Mouse (Mus musculus): ENCODE data around the gene Mob1a. TPM values are rescaled to one million over a fixed set of nuclear protein-coding genes. Genes with fewer than 3 reads are reported as not detected.
"Not testable (repeated sequence)": the region's sequence is repeated elsewhere in the genome, so short reads cannot be mapped to it uniquely, and the experiment has no call there.

Gene Mob1a
- polyA plus RNA-seq, 1 experiment from 2014 or later = 29.2 TPM

DNA sequence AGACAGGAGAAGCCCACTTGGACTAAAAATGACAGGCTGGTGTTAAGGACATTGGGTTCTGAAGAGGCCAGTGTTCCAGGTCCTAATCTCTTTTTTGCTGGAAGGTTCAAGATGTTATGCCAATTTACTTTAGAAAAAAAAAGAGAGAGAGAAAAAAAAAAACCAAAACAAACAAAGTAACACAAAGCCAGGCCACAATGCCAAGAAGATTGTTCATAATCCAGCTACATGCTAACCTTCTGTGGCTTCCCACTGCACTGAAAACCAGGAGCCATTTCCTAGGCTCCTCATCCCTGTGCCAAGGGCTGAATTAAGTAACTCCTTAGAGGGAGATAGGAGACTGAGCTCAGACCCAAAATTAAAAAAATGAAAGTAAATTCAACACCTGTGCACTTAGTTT, 10.5 kb upstream of the Mob1a start:
- Histone ChIP-seq H3K36me3 (peaks cover 26% of the 10 kb centered on the region), H3K27me3 (no peaks in the 10 kb centered on the region), H3K9me3 (no peaks in the 10 kb centered on the region), H3K4me3 (0 out of 2 replicates have a peak overlapping the region, but pooled peaks have one; percentile 86), H3K27ac (replicated peaks) (no peak overlapping the region), H3K4me2 (peak overlapping the region; percentile 90), H3K9ac (0 out of 2 replicates have a peak overlapping the region, but pooled peaks have one; percentile 43), H3K4me1 (replicated peaks) (peaks cover 19% of the 10 kb centered on the region)
- ATAC-seq (ENCODE audit: low read depth) = no peak

DNA sequence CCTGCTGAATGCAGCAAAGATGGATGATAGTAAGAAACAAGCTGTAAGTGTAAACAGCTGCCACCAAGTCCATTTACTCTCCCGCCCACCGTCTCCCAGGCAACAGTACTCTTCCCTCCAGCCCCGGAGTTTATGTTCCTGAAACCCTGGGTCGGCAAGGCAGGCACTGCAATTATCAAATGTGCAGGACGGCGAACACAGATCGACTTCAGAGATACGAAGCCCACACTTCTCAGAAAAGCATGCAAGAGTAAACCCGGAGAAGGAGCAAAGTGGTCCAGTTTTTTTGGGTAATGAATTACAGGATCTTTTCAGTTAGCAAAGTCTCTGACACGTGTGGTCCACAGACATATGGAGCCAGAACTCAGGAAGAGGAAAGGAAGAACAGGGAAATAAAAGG, 9.8 kb upstream of the Mob1a start:
- H3K4me2 ChIP-seq = peak overlapping the region; percentile 90
- H3K27me3 ChIP-seq = no peaks in the 10 kb centered on the region
- peaks cover 19% of the 10 kb centered on the region for H3K36me3 ChIP-seq
- ATAC-seq (ENCODE audit: low read depth) = no peak
- H3K27ac ChIP-seq (replicated peaks) = no peak overlapping the region
- peaks cover 19% of the 10 kb centered on the region for H3K4me1 ChIP-seq (replicated peaks)
- H3K9me3 ChIP-seq = no peaks in the 10 kb centered on the region
- 2% methylated on average over 10 of the region's 10 CpGs for WGBS
- H3K4me3 ChIP-seq = peak overlapping the region; percentile 86
- peak overlapping the region; percentile 43 for H3K9ac ChIP-seq

GRCm38 (mm10) chr6:83317108-83317741, 8.6 kb upstream of the Mob1a start:
- WGBS = under 1% methylated on average over 52 of the region's 52 CpGs

GRCm38 (mm10) chr6:83321927-83322326, 3.9 kb upstream of the Mob1a start:
- Histone ChIP-seq H3K27ac (replicated peaks) (no peak overlapping the region), H3K9me3 (no peaks in the 10 kb centered on the region), H3K36me3 (no peaks in the 10 kb centered on the region), H3K4me3 (no peak overlapping the region), H3K9ac (no peak overlapping the region), H3K27me3 (no peaks in the 10 kb centered on the region), H3K4me2 (no peak overlapping the region), H3K4me1 (replicated peaks) (peaks cover 18% of the 10 kb centered on the region)
- ATAC-seq (ENCODE audit: low read depth) = no peak
- WGBS = 67% methylated on average over 1 of the region's 1 CpGs

More at GRCm38 (mm10) chr6:83317108-83317741, 8.6 kb upstream of the Mob1a start:
- Histone ChIP-seq H3K4me2 (peak overlapping the region; percentile 90), H3K9me3 (no peaks in the 10 kb centered on the region), H3K27ac (replicated peaks) (peak overlapping the region; percentile 83), H3K4me1 (replicated peaks) (peaks cover 19% of the 10 kb centered on the region), H3K9ac (peak overlapping the region; percentile 86), H3K36me3 (peaks cover 7% of the 10 kb centered on the region), H3K27me3 (no peaks in the 10 kb centered on the region), H3K4me3 (peak overlapping the region; percentile 86)
- ATAC-seq (ENCODE audit: low read depth) = peak; percentile 99

GRCm38 (mm10) chr6:83322794-83323193, 3.0 kb upstream of the Mob1a start:
- WGBS = 61% methylated on average over 2 of the region's 2 CpGs
- no peak for ATAC-seq (ENCODE audit: low read depth)
- Histone ChIP-seq H3K9me3 (no peaks in the 10 kb centered on the region), H3K4me3 (no peak overlapping the region), H3K27me3 (no peaks in the 10 kb centered on the region), H3K4me1 (replicated peaks) (peaks cover 24% of the 10 kb centered on the region), H3K4me2 (no peak overlapping the region), H3K36me3 (no peaks in the 10 kb centered on the region), H3K27ac (replicated peaks) (no peak overlapping the region), H3K9ac (no peak overlapping the region)

- Histone ChIP-seq H3K9me3 (no peaks in the 10 kb centered on the region), H3K4me1 (replicated peaks) (peaks cover 30% of the 10 kb centered on the region), H3K4me3 (no peak overlapping the region), H3K4me2 (no peak overlapping the region), H3K27me3 (no peaks in the 10 kb centered on the region), H3K36me3 (no peaks in the 10 kb centered on the region), H3K27ac (replicated peaks) (no peak overlapping the region), H3K9ac (no peak overlapping the region)
- WGBS = 76% methylated on average over 8 of the region's 8 CpGs
- no peak for ATAC-seq (ENCODE audit: low read depth)
Observed at GRCm38 (mm10) chr6:83323652-83324419, 2.0 kb upstream of the Mob1a start.

DNA sequence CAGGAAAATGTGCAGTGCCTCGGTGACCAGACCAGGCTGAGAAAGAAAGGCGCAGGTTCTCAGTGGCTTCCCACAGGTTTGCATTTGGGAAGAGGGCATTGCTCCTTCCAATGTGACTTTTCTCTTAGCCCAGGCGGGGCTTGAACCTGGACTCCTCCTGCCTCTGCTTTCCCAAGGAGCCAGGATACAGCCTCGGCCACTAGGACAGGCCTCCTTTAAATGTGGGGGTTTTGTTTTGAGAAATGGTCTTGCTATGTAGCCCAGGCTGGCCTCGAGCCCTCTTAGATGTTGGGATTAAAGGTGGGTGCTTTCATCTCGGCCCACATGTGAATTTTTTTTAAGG, 549 bp downstream of the Mob1a start:
- no peaks in the 10 kb centered on the region for H3K9me3 ChIP-seq
- ATAC-seq (ENCODE audit: low read depth) = no peak
- peak overlapping the region; percentile 94 for H3K27ac ChIP-seq (replicated peaks)
- H3K4me1 ChIP-seq (replicated peaks) = peaks cover 33% of the 10 kb centered on the region
- no peaks in the 10 kb centered on the region for H3K27me3 ChIP-seq
- 11% methylated on average over 6 of the region's 6 CpGs for WGBS
- peak overlapping the region; percentile 89 for H3K4me3 ChIP-seq
- peak overlapping the region; percentile 85 for H3K4me2 ChIP-seq
- H3K9ac ChIP-seq = peak overlapping the region; percentile 98
- H3K36me3 ChIP-seq = peaks cover 18% of the 10 kb centered on the region

GRCm38 (mm10) chr6:83326761-83327160, 945 bp downstream of the Mob1a start:
- Histone ChIP-seq H3K4me1 (replicated peaks) (peaks cover 33% of the 10 kb centered on the region), H3K36me3 (peaks cover 22% of the 10 kb centered on the region), H3K4me3 (peak overlapping the region; percentile 89), H3K27me3 (no peaks in the 10 kb centered on the region), H3K9ac (peak overlapping the region; percentile 98), H3K27ac (replicated peaks) (no peak overlapping the region), H3K9me3 (no peaks in the 10 kb centered on the region), H3K4me2 (peak overlapping the region; percentile 85)
- 72% methylated on average over 6 of the region's 6 CpGs for WGBS
- no peak for ATAC-seq (ENCODE audit: low read depth)

GRCm38 (mm10) chr6:83327591-83328190, 1.9 kb downstream of the Mob1a start:
- Histone ChIP-seq H3K4me1 (replicated peaks) (peaks cover 33% of the 10 kb centered on the region), H3K4me3 (no peak overlapping the region), H3K4me2 (peak overlapping the region; percentile 85; the same call in 1 of the 2 replicates), H3K9ac (peak overlapping the region; percentile 98; the same call in 1 of the 2 replicates), H3K36me3 (peaks cover 30% of the 10 kb centered on the region), H3K27me3 (no peaks in the 10 kb centered on the region), H3K9me3 (no peaks in the 10 kb centered on the region), H3K27ac (replicated peaks) (no peak overlapping the region)
- WGBS = 93% methylated on average over 3 of the region's 3 CpGs
- no peak for ATAC-seq (ENCODE audit: low read depth)

GRCm38 (mm10) chr6:83341387-83341786, 15.6 kb downstream of the Mob1a start:
- Histone ChIP-seq H3K9me3 (no peaks in the 10 kb centered on the region), H3K36me3 (peaks cover 66% of the 10 kb centered on the region)
- no peak for ATAC-seq (ENCODE audit: low read depth)

GRCm38 (mm10) chr6:83342957-83343356, 17.1 kb downstream of the Mob1a start:
- Histone ChIP-seq H3K4me3 (no peak overlapping the region), H3K27ac (replicated peaks) (no peak overlapping the region), H3K4me1 (replicated peaks) (no peaks in the 10 kb centered on the region), H3K4me2 (no peak overlapping the region), H3K36me3 (peaks cover 53% of the 10 kb centered on the region), H3K9me3 (no peaks in the 10 kb centered on the region), H3K27me3 (no peaks in the 10 kb centered on the region), H3K9ac (no peak overlapping the region)
- 97% methylated on average over 2 of the region's 2 CpGs for WGBS
- no peak for ATAC-seq (ENCODE audit: low read depth)

More at GRCm38 (mm10) chr6:83341387-83341786, 15.6 kb downstream of the Mob1a start:
- H3K27ac ChIP-seq (replicated peaks) = no peak overlapping the region
- H3K4me3 ChIP-seq = no peak overlapping the region
- no peak overlapping the region for H3K4me2 ChIP-seq
- H3K9ac ChIP-seq = no peak overlapping the region
- 88% methylated on average over 3 of the region's 3 CpGs for WGBS
- H3K4me1 ChIP-seq (replicated peaks) = no peaks in the 10 kb centered on the region
- no peaks in the 10 kb centered on the region for H3K27me3 ChIP-seq

DNA sequence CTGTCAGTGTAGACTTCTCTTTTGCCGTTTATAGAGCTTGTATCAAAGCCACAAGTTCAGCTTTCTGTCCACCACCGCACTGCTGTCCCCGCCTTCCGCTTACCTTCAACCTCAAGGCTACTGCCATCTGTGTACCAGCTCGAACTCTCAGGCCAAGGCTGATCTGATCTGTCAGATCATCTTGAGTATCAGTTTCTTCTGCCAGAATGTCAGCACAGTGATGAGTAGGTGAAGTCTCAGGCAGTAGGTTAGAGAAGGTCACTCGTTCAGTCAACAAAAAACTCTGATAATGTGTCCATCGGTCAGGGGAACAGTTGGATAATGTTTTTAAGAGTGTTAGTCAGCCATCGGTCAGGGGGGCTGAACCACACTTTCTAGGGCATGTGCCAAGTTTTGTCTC, 19.5 kb downstream of the Mob1a start:
- 93% methylated on average over 8 of the region's 8 CpGs for WGBS
- H3K9me3 ChIP-seq; H3K27me3 ChIP-seq; ATAC-seq (ENCODE audit: low read depth); H3K4me2 ChIP-seq; H3K4me3 ChIP-seq; H3K27ac ChIP-seq (replicated peaks); H3K9ac ChIP-seq: not testable (repeated sequence)
- H3K4me1 ChIP-seq (replicated peaks) = peaks cover 10% of the 10 kb centered on the region
- peaks cover 33% of the 10 kb centered on the region for H3K36me3 ChIP-seq

All from neural tube, embryonic 13.5 days (tissue).